Mouse (Mus musculus): ENCODE measurements around the gene Pim1. TPM values are rescaled to one million over a fixed set of nuclear protein-coding genes. Genes with fewer than 3 reads are reported as not detected.

Gene Pim1
- polyA plus RNA-seq, 1 experiment from 2014 or later = 12.7 TPM

GRCm38 (mm10) chr17:29544064-29544463 lies 53.5 kb downstream of the Pim1 start:
- H3K27ac ChIP-seq = no peak overlapping the region
- no peaks in the 10 kb centered on the region for H3K27me3 ChIP-seq
- no peak overlapping the region for H3K4me2 ChIP-seq
- H3K4me3 ChIP-seq = no peak overlapping the region
- 83% methylated on average over 2 of the region's 2 CpGs for WGBS
- no peak overlapping the region for H3K9ac ChIP-seq
- ATAC-seq (ENCODE audit: low FRiP score) = no peak
- H3K36me3 ChIP-seq = no peaks in the 10 kb centered on the region
- H3K4me1 ChIP-seq (replicated peaks) = no peaks in the 10 kb centered on the region
- H3K9me3 ChIP-seq = no peaks in the 10 kb centered on the region

DNA sequence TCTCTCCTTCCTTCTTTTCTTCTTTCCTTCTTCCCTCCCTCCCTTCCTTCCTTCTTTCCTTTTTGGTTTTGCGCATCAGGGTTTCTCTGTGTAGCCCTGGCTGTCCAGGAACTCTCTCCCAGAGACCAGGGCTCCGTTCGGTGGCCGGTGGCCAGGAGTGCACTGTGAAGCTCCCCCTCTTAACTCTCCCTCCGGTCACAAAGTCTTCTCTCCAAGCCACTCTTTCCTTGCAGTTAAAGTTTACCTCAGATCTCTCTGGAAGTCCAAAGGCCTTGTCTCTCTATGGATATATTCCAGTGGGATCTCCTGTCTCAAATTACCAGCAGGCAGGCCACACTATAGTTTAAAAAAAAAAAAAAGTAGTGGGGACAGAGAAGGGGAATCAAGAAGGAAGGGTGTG lies 54.7 kb downstream of the Pim1 start:
- Histone ChIP-seq H3K36me3 (no peaks in the 10 kb centered on the region), H3K9ac (no peak overlapping the region), H3K27ac (no peak overlapping the region), H3K4me1 (replicated peaks) (peaks cover 3% of the 10 kb centered on the region), H3K9me3 (no peaks in the 10 kb centered on the region), H3K27me3 (no peaks in the 10 kb centered on the region), H3K4me2 (no peak overlapping the region), H3K4me3 (no peak overlapping the region)
- no peak for ATAC-seq (ENCODE audit: low FRiP score)
- WGBS = 93% methylated on average over 5 of the region's 5 CpGs

Other genes starting within 250 kb of the Pim1 start
- 106 and 114 TPM in 2 replicates for gene Ppil1, start 226.6 kb upstream of the Pim1 start, polyA plus RNA-seq (2015; fragmentation: Nextera tagmentation; extraction: Ambion mirVana)
- gene BC004004, start 222.0 kb upstream of the Pim1 start, polyA plus RNA-seq (2015; fragmentation: Nextera tagmentation; extraction: Ambion mirVana) = 108 and 111 TPM in 2 replicates
- 1.3 and 2.0 TPM in 2 replicates for gene Pi16, start 173.1 kb upstream of the Pim1 start, polyA plus RNA-seq (2015; fragmentation: Nextera tagmentation; extraction: Ambion mirVana)
- 423 TPM in 2 replicates for gene Mtch1, start 142.8 kb upstream of the Pim1 start, polyA plus RNA-seq (2015; fragmentation: Nextera tagmentation; extraction: Ambion mirVana)
- gene Fgd2, start 129.8 kb upstream of the Pim1 start, polyA plus RNA-seq (2015; fragmentation: Nextera tagmentation; extraction: Ambion mirVana) = 3.8 and 5.3 TPM in 2 replicates
- not detected in 2 replicates for gene Gm17657, start 58.9 kb downstream of the Pim1 start, polyA plus RNA-seq (2015; fragmentation: Nextera tagmentation; extraction: Ambion mirVana)
- gene Tbc1d22b, start 59.0 kb downstream of the Pim1 start, polyA plus RNA-seq (2015; fragmentation: Nextera tagmentation; extraction: Ambion mirVana) = 22.1 and 22.8 TPM in 2 replicates
- 1.6 and 1.8 TPM in 2 replicates for gene Tmem217, start 61.6 kb downstream of the Pim1 start, polyA plus RNA-seq (2015; fragmentation: Nextera tagmentation; extraction: Ambion mirVana)
- gene Rnf8, start 124.0 kb downstream of the Pim1 start, polyA plus RNA-seq (2015; fragmentation: Nextera tagmentation; extraction: Ambion mirVana) = 79.2 and 83.4 TPM in 2 replicates
- 2.9 and 3.8 TPM in 2 replicates for gene Gm28043, start 124.1 kb downstream of the Pim1 start, polyA plus RNA-seq (2015; fragmentation: Nextera tagmentation; extraction: Ambion mirVana)
- 132 and 139 TPM in 2 replicates for gene Cmtr1, start 169.8 kb downstream of the Pim1 start, polyA plus RNA-seq (2015; fragmentation: Nextera tagmentation; extraction: Ambion mirVana)
- 10.7 and 13.4 TPM in 2 replicates for gene Ccdc167, start 226.3 kb downstream of the Pim1 start, polyA plus RNA-seq (2015; fragmentation: Nextera tagmentation; extraction: Ambion mirVana)

Measured in hindbrain, embryonic 13.5 days (tissue).